Mouse (Mus musculus): ENCODE results near the gene Pde4c. TPM values are rescaled to one million over a fixed set of nuclear protein-coding genes. Genes with fewer than 3 reads are reported as not detected.

Gene Pde4c
- polyA plus RNA-seq, 1 experiment from 2014 or later: 1.4 TPM

DNA sequence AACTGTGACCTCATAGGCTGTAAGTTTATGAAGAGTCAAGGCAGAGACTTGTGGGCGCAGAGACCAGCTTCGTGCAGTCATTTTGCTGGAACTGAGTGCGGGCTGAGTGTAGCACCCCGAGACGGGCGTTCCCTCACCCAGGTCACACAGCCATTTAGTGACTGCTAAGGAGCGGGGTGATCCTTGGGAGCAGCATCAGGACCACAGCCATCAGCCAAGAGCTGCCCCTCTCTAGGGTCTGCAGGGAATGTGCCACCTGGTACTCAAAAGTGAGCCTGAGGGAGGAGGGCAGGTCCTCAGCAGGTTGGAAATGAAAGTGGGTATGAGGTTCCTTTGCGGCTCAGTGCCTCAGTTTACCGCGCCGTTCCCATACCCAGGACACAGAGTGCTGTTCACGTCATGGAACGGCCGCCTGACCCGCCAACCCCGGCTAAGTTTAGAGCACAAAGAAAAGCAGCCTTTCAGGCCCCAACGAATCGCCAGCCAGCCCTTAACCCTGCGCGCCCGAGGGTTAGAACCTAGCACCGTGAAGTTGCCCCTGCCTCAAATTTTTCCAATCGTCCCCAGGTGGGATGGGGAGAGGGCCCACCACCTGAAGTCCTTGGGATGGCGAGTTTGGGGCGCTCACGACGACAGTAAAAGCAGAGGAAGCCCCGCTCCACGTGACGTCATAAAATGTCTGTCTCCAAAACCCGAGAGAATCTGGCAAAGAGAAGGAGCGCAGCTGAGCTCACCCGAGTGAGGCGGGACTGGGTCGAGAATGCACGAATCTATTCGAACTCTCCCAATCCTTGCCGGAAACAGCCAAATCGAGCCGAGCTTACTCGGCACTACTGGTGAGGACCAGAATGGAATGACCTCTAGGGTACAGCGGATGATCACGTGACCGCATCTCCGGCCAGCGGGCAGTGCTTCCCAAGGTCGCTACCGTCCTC, 20.4 kb downstream of the Pde4c start:
- 0 out of 2 replicates have a peak, but pooled peaks have one; percentile 12 for ATAC-seq (ENCODE audit: insufficient read depth)
- Histone ChIP-seq H3K27ac (replicated peaks) (no peak overlapping the region), H3K36me3 (replicated peaks) (no peaks in the 10 kb centered on the region), H3K4me2 (peak overlapping the region; percentile 53), H3K4me1 (replicated peaks) (peaks cover 23% of the 10 kb centered on the region), H3K9me3 (replicated peaks) (no peaks in the 10 kb centered on the region), H3K27me3 (peaks cover 96% of the 10 kb centered on the region), H3K9ac (no peak overlapping the region; the same call in 1 of the 2 replicates), H3K4me3 (replicated peaks) (peak overlapping the region; percentile 33)
- 4% methylated on average over 48 of the region's 48 CpGs for WGBS (ENCODE audit: insufficient replicate concordance)

DNA sequence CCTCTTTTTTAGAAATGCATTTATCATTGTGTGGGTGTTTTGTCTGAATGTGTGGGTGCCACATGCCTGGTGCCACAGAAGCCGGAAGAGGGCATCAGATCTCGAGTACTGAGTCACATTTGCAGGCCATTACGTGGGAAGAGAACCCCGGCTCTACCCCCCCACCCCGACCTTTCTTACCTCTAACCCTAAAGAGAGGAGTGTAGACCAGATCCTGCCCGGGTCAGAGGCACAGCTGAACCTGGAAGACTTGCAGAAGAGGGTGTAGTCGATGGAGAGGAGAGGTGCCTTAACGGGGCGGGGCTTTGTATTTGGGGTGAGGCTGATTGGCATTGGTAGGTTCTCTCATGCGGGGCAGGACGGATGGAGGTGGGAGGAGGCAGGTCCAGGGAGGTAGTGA, 21.3 kb downstream of the Pde4c start:
- peaks cover 23% of the 10 kb centered on the region for H3K4me1 ChIP-seq (replicated peaks)
- 30% methylated on average over 11 of the region's 11 CpGs for WGBS (ENCODE audit: insufficient replicate concordance)
- no peak overlapping the region for H3K27ac ChIP-seq (replicated peaks)
- no peaks in the 10 kb centered on the region for H3K9me3 ChIP-seq (replicated peaks)
- ATAC-seq (ENCODE audit: insufficient read depth): no peak
- H3K36me3 ChIP-seq (replicated peaks): no peaks in the 10 kb centered on the region
- H3K4me2 ChIP-seq: 0 out of 2 replicates have a peak overlapping the region, but pooled peaks have one; percentile 53
- H3K4me3 ChIP-seq (replicated peaks): no peak overlapping the region
- H3K9ac ChIP-seq: no peak overlapping the region
- H3K27me3 ChIP-seq: peaks cover 100% of the 10 kb centered on the region

- Histone ChIP-seq H3K36me3 (replicated peaks) (no peaks in the 10 kb centered on the region), H3K27ac (replicated peaks) (no peak overlapping the region), H3K9me3 (replicated peaks) (no peaks in the 10 kb centered on the region), H3K4me1 (replicated peaks) (peaks cover 23% of the 10 kb centered on the region), H3K4me2 (no peak overlapping the region), H3K4me3 (replicated peaks) (no peak overlapping the region), H3K27me3 (peaks cover 92% of the 10 kb centered on the region), H3K9ac (no peak overlapping the region)
- no peak for ATAC-seq (ENCODE audit: insufficient read depth)
- WGBS (ENCODE audit: insufficient replicate concordance): 52% methylated on average over 19 of the region's 19 CpGs
Measured at GRCm38 (mm10) chr8:70745691-70746220, 22.2 kb downstream of the Pde4c start.

DNA sequence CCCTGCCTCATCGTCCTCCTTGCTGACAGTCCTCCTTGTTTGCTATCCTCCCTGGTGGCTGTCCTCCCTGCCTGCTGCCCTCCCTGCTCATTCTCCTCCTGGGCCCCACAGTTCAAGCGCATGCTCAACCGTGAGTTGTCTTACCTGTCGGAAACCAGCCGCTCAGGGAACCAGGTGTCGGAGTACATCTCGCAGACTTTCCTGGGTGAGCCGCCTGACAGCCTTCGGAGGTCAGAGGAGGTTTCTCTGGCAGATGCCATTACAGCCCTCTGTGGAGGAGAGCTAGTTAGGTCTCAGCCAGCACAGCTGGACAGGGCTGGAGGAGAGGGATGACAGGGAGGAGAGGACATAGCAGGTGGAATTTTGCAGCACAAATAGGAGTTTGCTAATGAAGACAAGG, 23.2 kb downstream of the Pde4c start:
- H3K27ac ChIP-seq (replicated peaks): no peak overlapping the region
- H3K4me1 ChIP-seq (replicated peaks): peaks cover 23% of the 10 kb centered on the region
- WGBS (ENCODE audit: insufficient replicate concordance): 72% methylated on average over 9 of the region's 9 CpGs
- H3K27me3 ChIP-seq: peaks cover 83% of the 10 kb centered on the region
- H3K9me3 ChIP-seq (replicated peaks): no peaks in the 10 kb centered on the region
- H3K4me2 ChIP-seq: no peak overlapping the region
- H3K4me3 ChIP-seq (replicated peaks): no peak overlapping the region
- no peaks in the 10 kb centered on the region for H3K36me3 ChIP-seq (replicated peaks)
- ATAC-seq (ENCODE audit: insufficient read depth): no peak
- no peak overlapping the region for H3K9ac ChIP-seq

- no peak overlapping the region for H3K27ac ChIP-seq (replicated peaks)
- no peaks in the 10 kb centered on the region for H3K36me3 ChIP-seq (replicated peaks)
- H3K4me1 ChIP-seq (replicated peaks): peaks cover 26% of the 10 kb centered on the region
- no peak for ATAC-seq (ENCODE audit: insufficient read depth)
- 74% methylated on average over 18 of the region's 18 CpGs for WGBS (ENCODE audit: insufficient replicate concordance)
- H3K4me2 ChIP-seq: no peak overlapping the region
- H3K9me3 ChIP-seq (replicated peaks): no peaks in the 10 kb centered on the region
- peaks cover 76% of the 10 kb centered on the region for H3K27me3 ChIP-seq
- H3K4me3 ChIP-seq (replicated peaks): no peak overlapping the region
- H3K9ac ChIP-seq: no peak overlapping the region
Measured at GRCm38 (mm10) chr8:70747211-70747890, 23.8 kb downstream of the Pde4c start.

DNA sequence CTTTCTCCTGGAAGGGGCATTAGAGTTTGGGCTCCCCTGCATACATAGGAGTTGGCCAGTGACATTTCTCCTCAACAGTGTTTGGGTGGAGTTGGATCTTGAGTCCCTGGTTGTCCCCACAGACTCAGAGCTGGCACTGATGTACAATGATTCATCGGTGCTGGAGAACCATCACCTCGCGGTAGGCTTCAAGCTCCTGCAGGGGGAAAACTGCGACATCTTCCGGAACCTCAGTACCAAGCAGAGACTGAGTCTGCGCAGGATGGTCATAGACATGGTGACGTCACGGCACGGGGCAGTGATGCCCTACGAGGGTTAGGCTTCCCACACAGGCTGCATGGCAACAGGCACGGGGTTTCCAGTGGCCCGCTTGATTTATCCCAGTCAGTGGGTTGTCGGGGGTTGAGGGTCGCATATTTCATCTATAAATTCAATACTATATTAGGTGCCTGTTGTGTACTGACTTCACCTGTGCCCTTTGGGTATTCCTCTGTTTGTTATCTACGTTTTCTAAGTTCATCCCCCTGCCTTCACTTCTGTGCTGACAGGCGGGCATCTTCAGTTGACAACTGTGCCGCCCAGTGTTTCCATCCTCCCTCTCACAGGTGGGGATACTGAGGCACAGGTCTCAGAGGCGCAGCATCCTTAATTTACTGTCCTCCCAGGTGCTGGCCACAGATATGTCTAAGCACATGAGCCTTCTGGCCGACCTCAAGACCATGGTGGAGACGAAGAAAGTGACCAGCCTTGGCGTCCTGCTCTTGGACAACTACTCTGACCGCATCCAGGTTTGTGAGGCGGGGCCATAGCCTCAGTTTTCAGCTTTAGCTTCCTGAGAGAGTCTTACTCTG, 25.0 kb downstream of the Pde4c start:
- 72% methylated on average over 23 of the region's 23 CpGs for WGBS (ENCODE audit: insufficient replicate concordance)
- H3K27me3 ChIP-seq: peaks cover 65% of the 10 kb centered on the region
- no peaks in the 10 kb centered on the region for H3K36me3 ChIP-seq (replicated peaks)
- no peak overlapping the region for H3K4me3 ChIP-seq (replicated peaks)
- no peak overlapping the region for H3K4me2 ChIP-seq
- no peak overlapping the region for H3K9ac ChIP-seq
- ATAC-seq (ENCODE audit: insufficient read depth): no peak
- no peak overlapping the region for H3K27ac ChIP-seq (replicated peaks)
- peaks cover 28% of the 10 kb centered on the region for H3K4me1 ChIP-seq (replicated peaks)
- no peaks in the 10 kb centered on the region for H3K9me3 ChIP-seq (replicated peaks)

GRCm38 (mm10) chr8:70749097-70749674, 25.7 kb downstream of the Pde4c start:
- ATAC-seq (ENCODE audit: insufficient read depth): no peak
- Histone ChIP-seq H3K36me3 (replicated peaks) (no peaks in the 10 kb centered on the region), H3K9ac (no peak overlapping the region), H3K27me3 (peaks cover 58% of the 10 kb centered on the region), H3K4me3 (replicated peaks) (no peak overlapping the region), H3K4me2 (no peak overlapping the region), H3K9me3 (replicated peaks) (no peaks in the 10 kb centered on the region), H3K27ac (replicated peaks) (no peak overlapping the region), H3K4me1 (replicated peaks) (peaks cover 28% of the 10 kb centered on the region)
- 68% methylated on average over 19 of the region's 19 CpGs for WGBS (ENCODE audit: insufficient replicate concordance)

GRCm38 (mm10) chr8:70750128-70750680, 26.7 kb downstream of the Pde4c start:
- no peak for ATAC-seq (ENCODE audit: insufficient read depth)

GRCm38 (mm10) chr8:70752000-70752764, 28.7 kb downstream of the Pde4c start:
- ATAC-seq (ENCODE audit: insufficient read depth): no peak
- Histone ChIP-seq H3K9ac (no peak overlapping the region), H3K27me3 (peaks cover 28% of the 10 kb centered on the region), H3K9me3 (replicated peaks) (no peaks in the 10 kb centered on the region), H3K4me3 (replicated peaks) (no peak overlapping the region), H3K4me2 (peak overlapping the region; percentile 90; the same call in 1 of the 2 replicates), H3K36me3 (replicated peaks) (peaks cover 10% of the 10 kb centered on the region), H3K4me1 (replicated peaks) (peaks cover 38% of the 10 kb centered on the region), H3K27ac (replicated peaks) (peak overlapping the region; percentile 57; the same call in 1 of the 2 replicates)
- WGBS (ENCODE audit: insufficient replicate concordance): 19% methylated on average over 11 of the region's 11 CpGs

More at GRCm38 (mm10) chr8:70750128-70750680, 26.7 kb downstream of the Pde4c start:
- Histone ChIP-seq H3K9ac (no peak overlapping the region), H3K36me3 (replicated peaks) (no peaks in the 10 kb centered on the region), H3K4me3 (replicated peaks) (no peak overlapping the region), H3K4me1 (replicated peaks) (peaks cover 32% of the 10 kb centered on the region), H3K27ac (replicated peaks) (no peak overlapping the region), H3K9me3 (replicated peaks) (no peaks in the 10 kb centered on the region), H3K27me3 (peaks cover 48% of the 10 kb centered on the region), H3K4me2 (no peak overlapping the region)
- 70% methylated on average over 13 of the region's 13 CpGs for WGBS (ENCODE audit: insufficient replicate concordance)
